Mouse (Mus musculus) liver, embryonic 15.5 days (tissue): ENCODE measurements around the gene Fancd2os. TPM values are rescaled to one million over a fixed set of nuclear protein-coding genes. Genes with fewer than 3 reads are reported as not detected.

Experiments
- ATAC-seq: fragments of 200-750 bp; cut with Nextera tagmentation; 2 replicates; pipeline ENCODE4 v1.8.0; 2017; ENCODE audit warnings: moderate number of reproducible peaks, mild to moderate bottlenecking, moderate library complexity; ENCODE audit not compliant: insufficient read depth
- H3K27ac ChIP-seq: fragments of 300-500 bp; sonication (generic); replicated peaks from 2 replicates; pipeline ENCODE4 v1.5.1; 2015; ENCODE audit warnings: mild to moderate bottlenecking, inconsistent platforms
- H3K27me3 ChIP-seq: fragments of 300-500 bp; sonication (generic); 2 replicates; pipeline ENCODE4 v1.6.1; 2015; ENCODE audit warnings: mild to moderate bottlenecking, inconsistent platforms
- H3K36me3 ChIP-seq: fragments of 300-500 bp; sonication (generic); replicated peaks from 2 replicates; pipeline ENCODE4 v1.6.1; 2015; ENCODE audit warnings: moderate library complexity, mild to moderate bottlenecking, inconsistent platforms
- H3K4me1 ChIP-seq: fragments of 300-500 bp; sonication (generic); replicated peaks from 2 replicates; pipeline ENCODE4 v1.6.1; 2015; ENCODE audit warnings: inconsistent platforms
- H3K4me2 ChIP-seq: fragments of 300-500 bp; sonication (generic); 2 replicates; pipeline ENCODE4 v1.6.1; 2015; ENCODE audit warnings: moderate library complexity, mild to moderate bottlenecking, inconsistent platforms
- H3K4me3 ChIP-seq: fragments of 300-500 bp; sonication (generic); replicated peaks from 2 replicates; pipeline ENCODE4 v1.5.1; 2015; ENCODE audit warnings: mild to moderate bottlenecking, inconsistent platforms
- H3K9ac ChIP-seq: fragments of 300-500 bp; sonication (generic); 2 replicates; pipeline ENCODE4 v1.6.1; 2015; ENCODE audit warnings: moderate library complexity, mild to moderate bottlenecking, inconsistent platforms
- H3K9me3 ChIP-seq: fragments of 300-500 bp; sonication (generic); replicated peaks from 2 replicates; pipeline ENCODE4 v1.6.1; 2016; ENCODE audit warnings: inconsistent platforms
- WGBS: fragments of 180-500 bp; shearing (Covaris S2); methylation state at CpG from one replicate; pipeline ENCODE4 v1.1.7; 2015; ENCODE audit warnings: mixed read lengths; ENCODE audit not compliant: insufficient replicate concordance; 5-methylcytosine and 5-hydroxymethylcytosine counted together
- polyA plus RNA-seq: library from polyadenylated mRNA; unstranded; fragments of >200 nt; fragmentation: Nextera tagmentation; extraction: Ambion mirVana; gene quantifications from 2 replicates; pipeline ENCODE4 v1.2.1, GENCODE M21; 2015

Fancd2os gene
- polyA plus RNA-seq = not detected in 2 replicates

- H3K9ac ChIP-seq = no peak within 1 kb of the TSS
- peaks cover 21% of the 10 kb centered on the region for H3K4me1 ChIP-seq
- H3K36me3 ChIP-seq = peaks cover 12% of the 10 kb centered on the region; the same call in 1 of the 2 replicates
- no peaks in the 10 kb centered on the region for H3K9me3 ChIP-seq
- H3K27ac ChIP-seq = no peak within 1 kb of the TSS
- no peak for ATAC-seq
- no peaks in the 10 kb centered on the region for H3K27me3 ChIP-seq
- no peak within 1 kb of the TSS for H3K4me2 ChIP-seq
- no peak within 1 kb of the TSS for H3K4me3 ChIP-seq
- 74% methylated on average over 23 of the region's 23 CpGs for WGBS
These were observed at the start of gene Fancd2os for GRCm38 (mm10) chr6:113600543-113601139. TSS of gene Fancd2os (minus strand) at chr6:113600715.

- ATAC-seq = no peak
- Histone ChIP-seq H3K4me1 (peaks cover 54% of the 10 kb centered on the region), H3K9ac (no peak overlapping the region), H3K27me3 (no peaks in the 10 kb centered on the region), H3K27ac (no peak overlapping the region; the same call in 1 of the 2 replicates), H3K9me3 (no peaks in the 10 kb centered on the region), H3K4me2 (no peak overlapping the region), H3K36me3 (peaks cover 12% of the 10 kb centered on the region; the same call in 1 of the 2 replicates), H3K4me3 (no peak overlapping the region)
- 45% methylated on average over 4 of the region's 4 CpGs for WGBS
These were observed 49.7 kb upstream of the Fancd2os start for GRCm38 (mm10) chr6:113650197-113650640.

GRCm38 (mm10) chr6:113649346-113650196 lies 49.1 kb upstream of the Fancd2os start:
- Histone ChIP-seq H3K36me3 (peaks cover 12% of the 10 kb centered on the region; the same call in 1 of the 2 replicates), H3K4me3 (no peak overlapping the region), H3K9ac (no peak overlapping the region; the same call in 1 of the 2 replicates), H3K4me2 (no peak overlapping the region), H3K9me3 (no peaks in the 10 kb centered on the region), H3K27me3 (no peaks in the 10 kb centered on the region), H3K4me1 (peaks cover 53% of the 10 kb centered on the region), H3K27ac (no peak overlapping the region; the same call in 1 of the 2 replicates)
- 56% methylated on average over 7 of the region's 7 CpGs for WGBS
- ATAC-seq = no peak

- 0 out of 2 replicates have a peak, but pooled peaks cover 6% of the 10 kb centered on the region for H3K36me3 ChIP-seq
- H3K4me2 ChIP-seq = no peak overlapping the region
- no peaks in the 10 kb centered on the region for H3K27me3 ChIP-seq
- peak overlapping the region; percentile 42; the same call in 1 of the 2 replicates for H3K27ac ChIP-seq
- WGBS = 43% methylated on average over 8 of the region's 8 CpGs
- H3K9me3 ChIP-seq = no peaks in the 10 kb centered on the region
- no peak for ATAC-seq
- H3K4me1 ChIP-seq = peaks cover 51% of the 10 kb centered on the region
- no peak overlapping the region for H3K4me3 ChIP-seq
- no peak overlapping the region for H3K9ac ChIP-seq
These were observed 44.3 kb upstream of the Fancd2os start for GRCm38 (mm10) chr6:113644808-113645207.

- H3K4me2 ChIP-seq = no peak overlapping the region
- WGBS = 63% methylated on average over 2 of the region's 2 CpGs
- H3K36me3 ChIP-seq = 0 out of 2 replicates have a peak, but pooled peaks cover 6% of the 10 kb centered on the region
- H3K27me3 ChIP-seq = no peaks in the 10 kb centered on the region
- H3K4me3 ChIP-seq = no peak overlapping the region
- peaks cover 50% of the 10 kb centered on the region for H3K4me1 ChIP-seq
- ATAC-seq = no peak
- H3K27ac ChIP-seq = 0 out of 2 replicates have a peak overlapping the region, but pooled peaks have one; percentile 42
- no peaks in the 10 kb centered on the region for H3K9me3 ChIP-seq
- no peak overlapping the region for H3K9ac ChIP-seq
These were observed 43.5 kb upstream of the Fancd2os start for GRCm38 (mm10) chr6:113643967-113644366.

GRCm38 (mm10) chr6:113643021-113643420 lies 42.5 kb upstream of the Fancd2os start:
- no peak overlapping the region for H3K27ac ChIP-seq

GRCm38 (mm10) chr6:113642605-113643004 lies 42.1 kb upstream of the Fancd2os start:
- no peak for ATAC-seq
- 70% methylated on average over 8 of the region's 8 CpGs for WGBS
- peaks cover 55% of the 10 kb centered on the region for H3K4me1 ChIP-seq
- H3K27me3 ChIP-seq = no peaks in the 10 kb centered on the region
- no peak overlapping the region for H3K4me2 ChIP-seq
- H3K27ac ChIP-seq = no peak overlapping the region
- H3K9me3 ChIP-seq = no peaks in the 10 kb centered on the region
- no peak overlapping the region for H3K4me3 ChIP-seq
- H3K36me3 ChIP-seq = 0 out of 2 replicates have a peak, but pooled peaks cover 2% of the 10 kb centered on the region
- H3K9ac ChIP-seq = no peak overlapping the region

More at GRCm38 (mm10) chr6:113643021-113643420, 42.5 kb upstream of the Fancd2os start:
- Histone ChIP-seq H3K4me2 (no peak overlapping the region), H3K9ac (no peak overlapping the region), H3K27me3 (no peaks in the 10 kb centered on the region), H3K36me3 (0 out of 2 replicates have a peak, but pooled peaks cover 4% of the 10 kb centered on the region), H3K4me1 (peaks cover 54% of the 10 kb centered on the region), H3K4me3 (no peak overlapping the region), H3K9me3 (no peaks in the 10 kb centered on the region)
- no peak for ATAC-seq
- WGBS = 68% methylated on average over 4 of the region's 4 CpGs

GRCm38 (mm10) chr6:113639201-113639600 lies 38.7 kb upstream of the Fancd2os start:
- Histone ChIP-seq H3K36me3 (no peaks in the 10 kb centered on the region), H3K4me2 (peak overlapping the region; percentile 86), H3K27ac (peak overlapping the region; percentile 19; the same call in 1 of the 2 replicates), H3K4me3 (peak overlapping the region; percentile 67), H3K27me3 (no peaks in the 10 kb centered on the region), H3K4me1 (peaks cover 46% of the 10 kb centered on the region), H3K9me3 (no peaks in the 10 kb centered on the region), H3K9ac (peak overlapping the region; percentile 10; the same call in 1 of the 2 replicates)
- 65% methylated on average over 4 of the region's 4 CpGs for WGBS
- ATAC-seq = no peak

- Histone ChIP-seq H3K27ac (peak within 1 kb of the TSS; percentile 78), H3K9me3 (no peaks in the 10 kb centered on the region), H3K27me3 (no peaks in the 10 kb centered on the region), H3K4me2 (peak within 1 kb of the TSS; percentile 86), H3K36me3 (no peaks in the 10 kb centered on the region), H3K4me3 (peak within 1 kb of the TSS; percentile 67), H3K4me1 (peaks cover 41% of the 10 kb centered on the region), H3K9ac (peak within 1 kb of the TSS; percentile 66)
- 3% methylated on average over 37 of the region's 37 CpGs for WGBS
- peak; percentile 93 for ATAC-seq
These were observed 38.0 kb upstream of the Fancd2os start, which contains the start of gene Irak2 for GRCm38 (mm10) chr6:113638302-113639040. TSS of gene Irak2 (plus strand) at chr6:113638467.

- H3K4me1 ChIP-seq = no peaks in the 10 kb centered on the region
- H3K36me3 ChIP-seq = peaks cover 31% of the 10 kb centered on the region
- H3K4me3 ChIP-seq = no peak overlapping the region
- H3K9me3 ChIP-seq = no peaks in the 10 kb centered on the region
- ATAC-seq = 0 out of 2 replicates have a peak, but pooled peaks have one; percentile 15
- no peak overlapping the region for H3K27ac ChIP-seq
- H3K27me3 ChIP-seq = no peaks in the 10 kb centered on the region
- WGBS = 74% methylated on average over 4 of the region's 4 CpGs
- no peak overlapping the region for H3K9ac ChIP-seq
- no peak overlapping the region for H3K4me2 ChIP-seq
These were observed 32.3 kb upstream of the Fancd2os start for GRCm38 (mm10) chr6:113632863-113633262.
